Mouse (Mus musculus) midbrain, embryonic 12.5 days (tissue): ENCODE measurements around the gene Htr2b. TPM values are rescaled to one million over a fixed set of nuclear protein-coding genes. Genes with fewer than 3 reads are reported as not detected.

Experiments
- ATAC-seq: fragments of 200-750 bp; cut with Nextera tagmentation; 2 replicates; pipeline ENCODE4 v1.8.0; 2017; ENCODE audit warnings: low read depth, moderate TSS enrichment, moderate library complexity; ENCODE audit not compliant: low FRiP score
- H3K27ac ChIP-seq: fragments of 300-500 bp; sonication (generic); replicated peaks from 2 replicates; pipeline ENCODE4 v1.5.1; 2016; ENCODE audit warnings: mild to moderate bottlenecking
- H3K27me3 ChIP-seq: fragments of 300-500 bp; sonication (generic); 2 replicates; pipeline ENCODE4 v1.6.1; 2016; ENCODE audit warnings: mild to moderate bottlenecking
- H3K36me3 ChIP-seq: fragments of 300-500 bp; sonication (generic); 2 replicates; pipeline ENCODE4 v1.6.1; 2016
- H3K4me1 ChIP-seq: fragments of 300-500 bp; sonication (generic); 2 replicates; pipeline ENCODE4 v1.6.1; 2016
- H3K4me2 ChIP-seq: fragments of 300-500 bp; sonication (generic); replicated peaks from 2 replicates; pipeline ENCODE4 v1.6.1; 2016; ENCODE audit warnings: mild to moderate bottlenecking, moderate library complexity
- H3K4me3 ChIP-seq: fragments of 300-500 bp; sonication (generic); 2 replicates; pipeline ENCODE4 v1.5.1; 2016; ENCODE audit warnings: mild to moderate bottlenecking
- H3K9ac ChIP-seq: fragments of 300-500 bp; sonication (generic); replicated peaks from 2 replicates; pipeline ENCODE4 v1.6.1; 2016; ENCODE audit warnings: mild to moderate bottlenecking, moderate library complexity
- H3K9me3 ChIP-seq: fragments of 300-500 bp; sonication (generic); 2 replicates; pipeline ENCODE4 v1.6.1; 2016; ENCODE audit warnings: mild to moderate bottlenecking
- WGBS: fragments of 180-500 bp; shearing (Covaris S2); methylation state at CpG from one replicate; pipeline ENCODE4 v1.1.7; 2016; 5-methylcytosine and 5-hydroxymethylcytosine counted together
- polyA plus RNA-seq: library from polyadenylated mRNA; unstranded; fragments of >200 nt; fragmentation: Nextera tagmentation; extraction: Ambion mirVana; gene quantifications from 2 replicates; pipeline ENCODE4 v1.2.1, GENCODE M21; 2016

Htr2b gene
- polyA plus RNA-seq, 1 experiment from 2014 or later, result 0.33 TPM

DNA sequence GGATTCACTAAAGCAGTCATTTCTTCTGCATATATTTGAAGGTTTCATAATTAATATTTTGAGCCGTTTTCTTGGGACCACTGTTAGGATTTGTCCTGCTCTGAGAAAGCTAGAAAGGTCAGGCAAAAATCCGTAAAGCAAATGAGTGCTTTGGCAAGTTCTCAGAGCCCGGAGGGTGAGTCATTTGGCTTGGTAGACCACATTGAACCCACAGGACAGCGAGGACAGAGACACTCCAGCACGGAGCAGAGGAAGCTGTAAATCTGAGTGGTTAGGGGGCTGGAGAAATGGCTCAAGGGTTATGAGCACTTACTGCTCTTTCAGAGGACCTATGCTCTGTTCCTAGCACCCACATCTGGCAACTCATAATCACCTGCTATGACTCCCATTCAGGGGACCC lies 35.8 kb upstream of the Htr2b start:
- Histone ChIP-seq H3K27ac (no peak overlapping the region), H3K9me3 (no peaks in the 10 kb centered on the region), H3K4me1 (no peaks in the 10 kb centered on the region), H3K4me3 (no peak overlapping the region), H3K4me2 (no peak overlapping the region), H3K9ac (no peak overlapping the region), H3K36me3 (0 out of 2 replicates have a peak, but pooled peaks cover under 1% of the 10 kb centered on the region), H3K27me3 (no peaks in the 10 kb centered on the region)
- no peak for ATAC-seq
- WGBS, result 84% methylated on average over 5 of the region's 5 CpGs

DNA sequence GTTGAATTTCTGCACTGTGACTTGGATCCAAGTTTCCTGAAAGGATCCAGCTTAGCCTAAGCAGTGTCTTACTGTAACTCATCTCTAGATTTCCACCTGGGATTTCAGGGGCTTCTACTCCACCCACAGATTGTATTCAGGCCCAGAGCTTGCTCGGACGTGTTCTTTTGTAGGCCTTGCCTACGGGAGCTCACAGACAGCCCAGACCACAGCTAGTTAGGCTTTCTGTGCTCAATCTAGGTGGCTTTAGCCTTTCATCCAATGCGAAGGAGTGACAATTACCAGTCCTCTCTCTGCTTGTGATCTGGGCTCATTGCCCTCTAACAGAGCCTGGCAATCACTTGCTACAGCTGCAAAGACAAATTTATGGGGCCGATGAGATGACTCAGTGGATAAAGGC lies 34.5 kb upstream of the Htr2b start:
- no peak overlapping the region for H3K4me2 ChIP-seq
- peaks cover 6% of the 10 kb centered on the region; the same call in 1 of the 2 replicates for H3K36me3 ChIP-seq
- ATAC-seq, result no peak
- H3K27me3 ChIP-seq, result no peaks in the 10 kb centered on the region
- no peaks in the 10 kb centered on the region for H3K9me3 ChIP-seq
- no peak overlapping the region for H3K27ac ChIP-seq
- no peaks in the 10 kb centered on the region for H3K4me1 ChIP-seq
- H3K9ac ChIP-seq, result no peak overlapping the region
- H3K4me3 ChIP-seq, result no peak overlapping the region
- WGBS, result 83% methylated on average over 5 of the region's 5 CpGs

GRCm38 (mm10) chr1:86144001-86144944 lies 32.5 kb upstream of the Htr2b start:
- Histone ChIP-seq H3K27ac (no peak overlapping the region), H3K9ac (no peak overlapping the region), H3K36me3 (peaks cover 17% of the 10 kb centered on the region), H3K4me1 (no peaks in the 10 kb centered on the region), H3K27me3 (no peaks in the 10 kb centered on the region), H3K9me3 (no peaks in the 10 kb centered on the region), H3K4me2 (no peak overlapping the region), H3K4me3 (no peak overlapping the region)
- WGBS, result 80% methylated on average over 21 of the region's 21 CpGs
- no peak for ATAC-seq

GRCm38 (mm10) chr1:86143165-86143564 lies 31.4 kb upstream of the Htr2b start:
- no peaks in the 10 kb centered on the region for H3K4me1 ChIP-seq
- no peak overlapping the region for H3K27ac ChIP-seq
- H3K4me2 ChIP-seq, result no peak overlapping the region
- H3K27me3 ChIP-seq, result no peaks in the 10 kb centered on the region
- 93% methylated on average over 4 of the region's 4 CpGs for WGBS
- H3K9ac ChIP-seq, result no peak overlapping the region
- no peak overlapping the region for H3K4me3 ChIP-seq
- H3K9me3 ChIP-seq, result no peaks in the 10 kb centered on the region
- ATAC-seq, result no peak
- H3K36me3 ChIP-seq, result peaks cover 28% of the 10 kb centered on the region

DNA sequence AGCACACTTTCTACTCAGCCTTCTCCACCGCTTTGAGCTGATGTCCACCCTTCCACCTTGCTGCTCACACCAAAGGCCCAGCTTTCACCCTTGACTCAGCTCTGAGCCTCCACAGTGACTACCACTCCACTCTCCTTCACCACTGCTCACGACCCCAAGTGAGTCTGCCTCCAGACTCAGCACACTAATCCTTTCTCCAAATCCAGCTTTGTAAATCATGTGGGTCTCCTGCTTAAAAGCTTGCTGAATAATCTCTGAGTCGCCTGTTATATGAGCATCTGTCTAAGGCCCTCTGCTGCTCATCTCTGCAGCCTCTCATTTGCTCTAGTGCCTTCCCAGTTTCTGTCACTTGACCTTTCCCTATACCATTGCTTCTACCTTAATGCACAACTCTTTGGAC lies 29.3 kb upstream of the Htr2b start:
- Histone ChIP-seq H3K36me3 (peaks cover 47% of the 10 kb centered on the region), H3K9ac (no peak overlapping the region), H3K4me2 (no peak overlapping the region), H3K4me1 (no peaks in the 10 kb centered on the region), H3K27ac (no peak overlapping the region), H3K27me3 (no peaks in the 10 kb centered on the region), H3K4me3 (no peak overlapping the region), H3K9me3 (no peaks in the 10 kb centered on the region)
- no peak for ATAC-seq
- WGBS, result 74% methylated on average over 3 of the region's 3 CpGs

- H3K4me2 ChIP-seq, result no peak overlapping the region
- H3K4me1 ChIP-seq, result no peaks in the 10 kb centered on the region
- no peaks in the 10 kb centered on the region for H3K9me3 ChIP-seq
- H3K9ac ChIP-seq, result no peak overlapping the region
- H3K36me3 ChIP-seq, result peaks cover 81% of the 10 kb centered on the region
- no peak overlapping the region for H3K27ac ChIP-seq
- no peaks in the 10 kb centered on the region for H3K27me3 ChIP-seq
- ATAC-seq, result no peak
- no peak overlapping the region for H3K4me3 ChIP-seq
- 97% methylated on average over 6 of the region's 6 CpGs for WGBS
Observed at GRCm38 (mm10) chr1:86135315-86135714, 23.5 kb upstream of the Htr2b start.

- Histone ChIP-seq H3K9me3 (no peaks in the 10 kb centered on the region), H3K27me3 (no peaks in the 10 kb centered on the region), H3K9ac (no peak within 1 kb of the TSS), H3K27ac (no peak within 1 kb of the TSS), H3K4me2 (no peak within 1 kb of the TSS), H3K36me3 (peaks cover 85% of the 10 kb centered on the region), H3K4me3 (no peak within 1 kb of the TSS), H3K4me1 (no peaks in the 10 kb centered on the region)
- 96% methylated on average over 4 of the region's 4 CpGs for WGBS
- no peak for ATAC-seq
Observed at GRCm38 (mm10) chr1:86133337-86133736, 21.6 kb upstream of the Htr2b start, which contains the start of gene Gm21972. TSS of gene Gm21972 (plus strand) at chr1:86133637.

DNA sequence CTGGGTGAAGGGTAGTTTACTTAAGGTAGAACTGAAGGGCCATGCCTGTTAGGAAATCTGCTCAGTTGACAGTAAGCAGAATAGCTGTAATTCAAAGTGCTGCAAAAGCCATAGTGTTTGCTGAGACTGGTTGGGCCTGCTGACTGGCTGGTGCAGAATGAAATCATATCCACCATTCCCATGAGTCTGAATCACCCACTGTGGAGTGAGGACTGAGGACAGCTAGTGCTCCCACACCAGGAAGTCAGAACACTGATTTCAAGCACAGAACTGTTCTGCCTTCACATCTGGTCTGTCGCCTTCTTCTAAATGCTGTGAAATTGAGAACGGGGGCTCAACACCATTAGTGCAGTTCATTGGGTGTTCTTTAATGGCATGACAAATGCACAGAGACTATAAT lies 14.3 kb upstream of the Htr2b start:
- Histone ChIP-seq H3K4me3 (no peak overlapping the region), H3K4me2 (no peak overlapping the region), H3K27me3 (no peaks in the 10 kb centered on the region), H3K27ac (no peak overlapping the region), H3K4me1 (no peaks in the 10 kb centered on the region), H3K36me3 (peaks cover 87% of the 10 kb centered on the region), H3K9me3 (no peaks in the 10 kb centered on the region), H3K9ac (no peak overlapping the region)
- no peak for ATAC-seq
- WGBS, result 97% methylated on average over 2 of the region's 2 CpGs

DNA sequence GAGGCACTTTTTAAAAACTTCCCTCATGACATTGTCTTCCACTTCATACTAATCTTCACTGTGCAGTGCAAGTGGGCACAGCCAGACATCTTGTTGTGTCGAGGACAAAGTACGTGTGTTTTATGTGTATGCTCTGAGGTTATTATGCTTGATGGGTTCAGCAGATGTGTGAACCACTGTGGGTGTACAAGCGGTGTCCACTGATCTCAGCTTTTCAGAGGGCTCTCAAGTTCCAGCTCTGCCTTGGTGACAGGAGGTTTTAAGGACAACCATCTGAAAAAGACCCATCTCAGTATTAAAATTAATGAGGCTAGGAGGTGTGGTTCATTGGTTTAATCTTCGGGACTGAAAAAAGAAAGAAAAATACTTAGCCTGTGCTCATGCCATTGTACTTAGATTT lies 7.8 kb upstream of the Htr2b start:
- H3K9me3 ChIP-seq, result no peaks in the 10 kb centered on the region
- ATAC-seq, result no peak
- WGBS, result 93% methylated on average over 4 of the region's 4 CpGs

DNA sequence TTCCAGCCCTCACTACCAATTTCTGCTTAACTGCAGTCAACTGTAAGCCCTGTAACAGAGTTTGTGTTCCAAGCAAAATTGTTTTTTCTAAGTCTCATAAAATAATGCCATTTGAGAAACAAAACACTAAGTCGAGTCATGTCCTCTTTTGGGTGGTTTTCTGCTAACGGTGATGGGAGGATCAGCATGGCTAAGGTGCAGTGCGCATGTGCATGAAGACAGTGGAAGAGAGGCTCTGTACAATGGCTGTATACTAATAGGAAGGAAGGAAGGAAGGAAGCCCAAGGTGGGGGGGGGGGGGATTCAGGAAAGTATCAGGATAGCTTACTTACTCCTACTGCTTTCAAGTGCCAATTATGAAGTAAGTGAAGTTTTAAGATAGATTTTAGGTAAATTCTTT lies 2.4 kb upstream of the Htr2b start:
- peaks cover 25% of the 10 kb centered on the region for H3K36me3 ChIP-seq
- H3K4me3 ChIP-seq, result no peak overlapping the region
- no peak overlapping the region for H3K27ac ChIP-seq
- ATAC-seq, result no peak
- no peaks in the 10 kb centered on the region for H3K4me1 ChIP-seq
- H3K9ac ChIP-seq, result no peak overlapping the region
- H3K9me3 ChIP-seq, result no peaks in the 10 kb centered on the region
- H3K4me2 ChIP-seq, result no peak overlapping the region
- 89% methylated on average over 3 of the region's 3 CpGs for WGBS
- no peaks in the 10 kb centered on the region for H3K27me3 ChIP-seq

More for the DNA sequence above, 7.8 kb upstream of the Htr2b start:
- Histone ChIP-seq H3K36me3 (peaks cover 69% of the 10 kb centered on the region), H3K27ac (no peak overlapping the region), H3K4me2 (no peak overlapping the region), H3K4me1 (no peaks in the 10 kb centered on the region), H3K4me3 (no peak overlapping the region), H3K9ac (no peak overlapping the region), H3K27me3 (no peaks in the 10 kb centered on the region)

DNA sequence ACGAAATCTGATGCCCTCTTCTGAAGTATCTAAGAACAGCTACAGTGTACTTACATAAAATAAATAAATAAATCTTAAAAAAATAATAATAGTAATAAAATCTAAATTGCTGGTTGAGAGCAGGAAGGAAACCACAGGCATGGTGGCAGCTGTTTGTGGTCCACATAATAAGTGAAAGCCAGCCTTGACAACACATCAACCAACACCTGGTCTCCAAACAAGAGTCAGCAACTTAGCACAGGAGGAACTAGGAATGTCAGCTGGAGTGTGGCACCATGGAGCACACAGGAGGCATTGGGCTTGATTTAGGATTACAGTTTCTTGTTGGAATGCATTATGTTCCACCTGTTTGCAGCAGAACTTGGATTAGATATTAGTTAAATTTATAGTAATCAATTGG lies 6.7 kb downstream of the Htr2b start:
- H3K9me3 ChIP-seq, result no peaks in the 10 kb centered on the region
- no peak overlapping the region for H3K27ac ChIP-seq
- H3K36me3 ChIP-seq, result 0 out of 2 replicates have a peak, but pooled peaks cover 4% of the 10 kb centered on the region
- H3K4me2 ChIP-seq, result no peak overlapping the region
- 100% methylated on average over 1 of the region's 1 CpGs for WGBS
- ATAC-seq, result no peak
- no peak overlapping the region for H3K4me3 ChIP-seq
- H3K9ac ChIP-seq, result no peak overlapping the region
- no peaks in the 10 kb centered on the region for H3K4me1 ChIP-seq
- no peaks in the 10 kb centered on the region for H3K27me3 ChIP-seq

DNA sequence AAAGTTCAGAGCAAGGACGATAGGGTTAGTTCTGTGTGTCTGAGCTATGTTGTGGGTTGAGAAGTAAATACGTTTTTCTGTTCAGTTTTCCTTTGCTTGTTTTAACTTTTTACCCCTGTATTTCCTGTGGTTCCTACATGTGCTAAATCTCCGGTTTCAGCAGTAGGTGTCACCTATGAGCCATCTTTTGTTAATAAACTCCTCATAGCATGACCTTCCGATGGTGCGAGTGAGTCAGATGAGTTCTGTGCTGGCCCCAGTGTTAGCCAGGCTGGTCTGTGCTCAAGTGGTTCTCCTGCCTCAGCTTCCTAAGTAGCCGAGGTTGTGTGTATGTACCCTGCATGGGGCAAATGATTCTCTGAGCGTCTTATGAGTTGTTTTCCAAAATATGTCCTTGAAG lies 17.4 kb downstream of the Htr2b start:
- H3K27me3 ChIP-seq, result no peaks in the 10 kb centered on the region
- peaks cover 72% of the 10 kb centered on the region for H3K36me3 ChIP-seq
- no peak overlapping the region for H3K4me2 ChIP-seq
- ATAC-seq, result no peak
- no peak overlapping the region for H3K4me3 ChIP-seq
- 86% methylated on average over 7 of the region's 7 CpGs for WGBS
- no peaks in the 10 kb centered on the region for H3K9me3 ChIP-seq
- H3K27ac ChIP-seq, result no peak overlapping the region
- no peaks in the 10 kb centered on the region for H3K4me1 ChIP-seq
- H3K9ac ChIP-seq, result no peak overlapping the region
